Mouse (Mus musculus) adrenal gland (tissue): ENCODE results near the gene Rdm1.

Experiments
- intact Hi-C: fragments of 180-260 bp; cut with DNase I; formaldehyde crosslinking; loops from one replicate; pipeline ENCODE4 v1.15.1; 2025

Rdm1 gene

GRCm38 (mm10) chr11:101679907-101680306 lies 52.9 kb downstream of the Rdm1 start:
- intact Hi-C loops: no loop called here

- intact Hi-C loops: no loop called here
These were observed 53.8 kb downstream of the Rdm1 start for GRCm38 (mm10) chr11:101680634-101681325.

- intact Hi-C loops: no loop called here
These were observed 55.0 kb downstream of the Rdm1 start for GRCm38 (mm10) chr11:101681968-101682367.

- intact Hi-C loops: no loop called here
These were observed 55.5 kb downstream of the Rdm1 start for GRCm38 (mm10) chr11:101682410-101682960.
